Mouse (Mus musculus): ENCODE measurements around the gene Uvssa. TPM values are rescaled to one million over a fixed set of nuclear protein-coding genes. Genes with fewer than 3 reads are reported as not detected.
A peak's percentile ranks its signal among the peaks of the same experiment; 100 is the strongest.
"Not testable (repeated sequence)": the region's sequence is repeated elsewhere in the genome, so short reads cannot be mapped to it uniquely, and the experiment has no call there.

Gene Uvssa
- polyA plus RNA-seq, 1 experiment, result 1.6 TPM

GRCm38 (mm10) chr5:33337206-33337605 lies 41.1 kb upstream of the Uvssa start:
- TF ChIP-seq MYOD1 (IDR thresholded peaks at IDR 0.05; ENCODE audit: control insufficient read depth in 1 of 3, insufficient read length in 2 of 3, low read depth in 2 of 3), result no peak
- no peak for TF ChIP-seq TCF3 (IDR thresholded peaks at IDR 0.05; ENCODE audit: insufficient read length, low read depth)
- no peak for TF ChIP-seq TCF12 (IDR thresholded peaks at IDR 0.05; ENCODE audit: insufficient read depth, poor library complexity, severe bottlenecking)
- no peak for TF ChIP-seq CEBPB (IDR thresholded peaks at IDR 0.05; ENCODE audit: insufficient read depth, poor library complexity, severe bottlenecking)
- TF ChIP-seq E2F4 (IDR thresholded peaks at IDR 0.05; ENCODE audit: insufficient read depth), result no peak
- TF ChIP-seq POLR2AphosphoS2 (IDR thresholded peaks at IDR 0.05; ENCODE audit: insufficient read length, low read depth), result no peak
- no peak for TF ChIP-seq MYOG (IDR thresholded peaks at IDR 0.05; ENCODE audit: control insufficient read depth in 1 of 3, insufficient read depth in 1 of 3, insufficient read length in 2 of 3, low read depth in 2 of 3)
- no peak for TF ChIP-seq POLR2A (IDR thresholded peaks at IDR 0.05; ENCODE audit: insufficient read length, low read depth)
- H3K36me3 ChIP-seq (ENCODE audit: control insufficient read depth, insufficient read depth), result peaks cover 4% of the 10 kb centered on the region
- H3K79me2 ChIP-seq (ENCODE audit: control insufficient read depth, insufficient read depth), result peaks cover 65% of the 10 kb centered on the region
- H3ac ChIP-seq (ENCODE audit: control insufficient read depth, insufficient read length), result peak overlapping the region; percentile 97
- peak overlapping the region; percentile 72 for H3K4me3 ChIP-seq
- H3K4me2 ChIP-seq (ENCODE audit: low read depth), result peak overlapping the region; percentile 79
- H3K27me3 ChIP-seq (ENCODE audit: control insufficient read depth, insufficient read depth, insufficient read length), result no peaks in the 10 kb centered on the region

GRCm38 (mm10) chr5:33341165-33341564 lies 37.2 kb upstream of the Uvssa start:
- Histone ChIP-seq H3K4me2 (ENCODE audit: low read depth) (no peak overlapping the region), H3K27me3 (ENCODE audit: control insufficient read depth, insufficient read depth, insufficient read length) (no peaks in the 10 kb centered on the region), H3K79me2 (ENCODE audit: control insufficient read depth, insufficient read depth) (peaks cover 100% of the 10 kb centered on the region), H3K36me3 (ENCODE audit: control insufficient read depth, insufficient read depth) (peaks cover 8% of the 10 kb centered on the region), H3ac (ENCODE audit: control insufficient read depth, insufficient read length) (no peak overlapping the region), H3K4me3 (no peak overlapping the region)
- TF ChIP-seq MYOD1 (IDR thresholded peaks at IDR 0.05; ENCODE audit: control insufficient read depth in 1 of 3, insufficient read length in 2 of 3, low read depth in 2 of 3) (peak in 2 of 3 experiments; percentile 49 to 57), TCF3 (IDR thresholded peaks at IDR 0.05; ENCODE audit: insufficient read length, low read depth) (no peak)

- H3K4me3 ChIP-seq; H3ac ChIP-seq (ENCODE audit: control insufficient read depth, insufficient read length); H3K27me3 ChIP-seq (ENCODE audit: control insufficient read depth, insufficient read depth, insufficient read length); H3K4me2 ChIP-seq (ENCODE audit: low read depth); H3K36me3 ChIP-seq (ENCODE audit: control insufficient read depth, insufficient read depth): not testable (repeated sequence)
- H3K79me2 ChIP-seq (ENCODE audit: control insufficient read depth, insufficient read depth), result peaks cover 100% of the 10 kb centered on the region
These were observed 36.1 kb upstream of the Uvssa start for GRCm38 (mm10) chr5:33342248-33342647.

- Histone ChIP-seq H3K4me2 (ENCODE audit: low read depth) (no peak overlapping the region), H3K4me3 (no peak overlapping the region), H3K36me3 (ENCODE audit: control insufficient read depth, insufficient read depth) (peaks cover 8% of the 10 kb centered on the region), H3ac (ENCODE audit: control insufficient read depth, insufficient read length) (no peak overlapping the region), H3K27me3 (ENCODE audit: control insufficient read depth, insufficient read depth, insufficient read length) (no peaks in the 10 kb centered on the region), H3K79me2 (ENCODE audit: control insufficient read depth, insufficient read depth) (peaks cover 100% of the 10 kb centered on the region)
- TF ChIP-seq REST (IDR thresholded peaks at IDR 0.05; ENCODE audit: insufficient read depth, insufficient read length) (no peak), CEBPB (IDR thresholded peaks at IDR 0.05; ENCODE audit: insufficient read depth, poor library complexity, severe bottlenecking) (peak; percentile 27; the same call in 1 of the 2 replicates)
These were observed 35.5 kb upstream of the Uvssa start for GRCm38 (mm10) chr5:33342821-33343220.

GRCm38 (mm10) chr5:33343571-33343970 lies 34.8 kb upstream of the Uvssa start:
- Histone ChIP-seq H3K27me3 (ENCODE audit: control insufficient read depth, insufficient read depth, insufficient read length) (no peaks in the 10 kb centered on the region), H3ac (ENCODE audit: control insufficient read depth, insufficient read length) (no peak overlapping the region), H3K36me3 (ENCODE audit: control insufficient read depth, insufficient read depth) (peaks cover 4% of the 10 kb centered on the region), H3K4me3 (no peak overlapping the region), H3K4me2 (ENCODE audit: low read depth) (no peak overlapping the region), H3K79me2 (ENCODE audit: control insufficient read depth, insufficient read depth) (peaks cover 100% of the 10 kb centered on the region)
- TF ChIP-seq POLR2A (IDR thresholded peaks at IDR 0.05; ENCODE audit: insufficient read length, low read depth), result no peak
- no peak for TF ChIP-seq USF1 (IDR thresholded peaks at IDR 0.05; ENCODE audit: low read depth)
- no peak for TF ChIP-seq MYOG (IDR thresholded peaks at IDR 0.05; ENCODE audit: control insufficient read depth in 1 of 3, insufficient read depth in 1 of 3, insufficient read length in 2 of 3, low read depth in 2 of 3)
- no peak for TF ChIP-seq POLR2AphosphoS2 (IDR thresholded peaks at IDR 0.05; ENCODE audit: insufficient read length, low read depth)
- TF ChIP-seq E2F4 (IDR thresholded peaks at IDR 0.05; ENCODE audit: insufficient read depth), result no peak
- TF ChIP-seq MYOD1 (IDR thresholded peaks at IDR 0.05; ENCODE audit: control insufficient read depth in 1 of 3, insufficient read length in 2 of 3, low read depth in 2 of 3), result no peak
- no peak for TF ChIP-seq CEBPB (IDR thresholded peaks at IDR 0.05; ENCODE audit: insufficient read depth, poor library complexity, severe bottlenecking)
- TF ChIP-seq TCF12 (IDR thresholded peaks at IDR 0.05; ENCODE audit: insufficient read depth, poor library complexity, severe bottlenecking), result no peak
- TF ChIP-seq REST (IDR thresholded peaks at IDR 0.05; ENCODE audit: insufficient read depth, insufficient read length), result no peak
- no peak for TF ChIP-seq TCF3 (IDR thresholded peaks at IDR 0.05; ENCODE audit: insufficient read length, low read depth)
- TF ChIP-seq SRF (IDR thresholded peaks at IDR 0.05; ENCODE audit: control insufficient read depth, insufficient read length, low read depth), result no peak
- TF ChIP-seq MAX (IDR thresholded peaks at IDR 0.05; ENCODE audit: low read depth), result no peak

GRCm38 (mm10) chr5:33344070-33344469 lies 34.3 kb upstream of the Uvssa start:
- H3K36me3 ChIP-seq (ENCODE audit: control insufficient read depth, insufficient read depth), result peaks cover 4% of the 10 kb centered on the region
- no peak overlapping the region for H3K4me3 ChIP-seq
- no peaks in the 10 kb centered on the region for H3K27me3 ChIP-seq (ENCODE audit: control insufficient read depth, insufficient read depth, insufficient read length)
- peaks cover 100% of the 10 kb centered on the region for H3K79me2 ChIP-seq (ENCODE audit: control insufficient read depth, insufficient read depth)
- H3ac ChIP-seq (ENCODE audit: control insufficient read depth, insufficient read length), result no peak overlapping the region
- TF ChIP-seq USF1 (IDR thresholded peaks at IDR 0.05; ENCODE audit: low read depth) (no peak), POLR2A (IDR thresholded peaks at IDR 0.05; ENCODE audit: insufficient read length, low read depth) (no peak), E2F4 (IDR thresholded peaks at IDR 0.05; ENCODE audit: insufficient read depth) (no peak), MYOD1 (IDR thresholded peaks at IDR 0.05; ENCODE audit: control insufficient read depth in 1 of 3, insufficient read length in 2 of 3, low read depth in 2 of 3) (no peak), TCF3 (IDR thresholded peaks at IDR 0.05; ENCODE audit: insufficient read length, low read depth) (no peak), CEBPB (IDR thresholded peaks at IDR 0.05; ENCODE audit: insufficient read depth, poor library complexity, severe bottlenecking) (no peak), MYOG (IDR thresholded peaks at IDR 0.05; ENCODE audit: control insufficient read depth in 1 of 3, insufficient read depth in 1 of 3, insufficient read length in 2 of 3, low read depth in 2 of 3) (no peak), TCF12 (IDR thresholded peaks at IDR 0.05; ENCODE audit: insufficient read depth, poor library complexity, severe bottlenecking) (no peak), MAX (IDR thresholded peaks at IDR 0.05; ENCODE audit: low read depth) (no peak), REST (IDR thresholded peaks at IDR 0.05; ENCODE audit: insufficient read depth, insufficient read length) (no peak), SRF (IDR thresholded peaks at IDR 0.05; ENCODE audit: control insufficient read depth, insufficient read length, low read depth) (no peak), POLR2AphosphoS2 (IDR thresholded peaks at IDR 0.05; ENCODE audit: insufficient read length, low read depth) (no peak)
- no peak overlapping the region for H3K4me2 ChIP-seq (ENCODE audit: low read depth)

All from myocyte (in vitro differentiated cells).